Mouse (Mus musculus): ENCODE measurements around the gene T2.

Gene T2

DNA sequence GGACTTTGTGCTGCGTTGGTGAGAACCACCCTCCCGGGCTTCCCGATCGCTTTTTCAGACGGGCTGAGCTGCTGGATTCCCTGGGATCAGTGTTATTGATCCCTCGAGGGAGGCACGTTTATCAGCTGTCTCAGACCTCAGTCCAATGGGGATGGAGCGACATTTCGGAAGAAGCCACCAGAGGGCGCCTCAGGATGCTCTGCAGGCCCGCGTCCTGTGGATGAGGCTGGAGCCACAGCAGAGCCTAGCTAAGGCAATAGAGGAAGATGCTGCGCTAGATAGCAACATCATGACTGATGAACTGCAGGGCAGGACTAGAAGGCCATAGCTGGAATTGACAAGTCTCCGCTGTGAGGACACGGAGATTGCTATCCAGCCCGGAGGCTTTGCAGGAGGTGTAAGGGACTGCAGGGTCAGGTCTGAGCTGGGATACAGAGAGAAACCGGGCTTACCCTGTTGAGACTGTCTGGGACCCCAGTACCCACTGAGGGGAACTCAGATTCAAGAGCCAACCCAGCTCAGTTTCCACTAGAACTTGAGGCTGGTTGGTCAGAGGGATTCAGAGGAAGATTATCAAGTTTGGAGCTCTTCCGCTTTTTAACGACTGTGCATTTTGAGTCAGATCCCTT lies 113.0 kb downstream of the T2 start:
- in situ Hi-C loops (cut with MboI, MseI): loop anchor here in 1 of 2 experiments (5.0 kb wide), 1 partner anchor 128 kb away; no protein-coding TSS in a partner anchor

Measured in T-helper 17 cell (primary cell).